Mouse (Mus musculus) cerebellum, adult (tissue): ENCODE results near the gene Gatm.

Experiments used
- ATAC-seq: cut with Nextera tagmentation; 2 replicates; pipeline ENCODE4 v1.9.2; 2017; ENCODE audit warnings: mild to moderate bottlenecking, moderate library complexity, mixed read lengths; ENCODE audit not compliant: insufficient number of reproducible peaks, low FRiP score, low TSS enrichment

The Gatm gene

DNA sequence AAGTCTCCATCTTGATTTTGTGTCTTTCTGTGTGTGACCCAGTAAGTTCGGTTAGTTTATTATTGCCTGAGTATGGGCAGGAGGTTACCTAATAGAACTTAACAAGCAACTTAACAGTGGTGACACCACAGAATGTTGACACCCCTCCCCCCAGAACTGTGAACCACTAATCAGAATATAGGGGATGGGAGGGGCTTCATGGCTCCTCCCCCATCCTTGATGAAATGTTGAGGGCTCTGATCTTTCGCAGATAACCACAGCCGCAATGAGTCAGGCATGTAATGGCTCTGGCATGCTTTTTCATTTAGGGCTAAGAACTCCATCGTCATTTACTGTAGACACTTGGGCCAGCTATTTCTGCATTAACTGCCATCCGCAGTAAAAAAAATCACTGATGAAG lies 49.9 kb downstream of the Gatm start:
- no peak for ATAC-seq

GRCm38 (mm10) chr2:122558317-122558716 lies 52.8 kb downstream of the Gatm start:
- no peak for ATAC-seq
